Mouse (Mus musculus): ENCODE data around the gene Arhgef17. TPM values are rescaled to one million over a fixed set of nuclear protein-coding genes. Genes with fewer than 3 reads are reported as not detected.
A peak's percentile ranks its signal among the peaks of the same experiment; 100 is the strongest.
"Not testable (repeated sequence)": the region's sequence is repeated elsewhere in the genome, so short reads cannot be mapped to it uniquely, and the experiment has no call there.

The Arhgef17 gene
- polyA plus RNA-seq, 1 experiment from 2014 or later: 8.3 TPM

DNA sequence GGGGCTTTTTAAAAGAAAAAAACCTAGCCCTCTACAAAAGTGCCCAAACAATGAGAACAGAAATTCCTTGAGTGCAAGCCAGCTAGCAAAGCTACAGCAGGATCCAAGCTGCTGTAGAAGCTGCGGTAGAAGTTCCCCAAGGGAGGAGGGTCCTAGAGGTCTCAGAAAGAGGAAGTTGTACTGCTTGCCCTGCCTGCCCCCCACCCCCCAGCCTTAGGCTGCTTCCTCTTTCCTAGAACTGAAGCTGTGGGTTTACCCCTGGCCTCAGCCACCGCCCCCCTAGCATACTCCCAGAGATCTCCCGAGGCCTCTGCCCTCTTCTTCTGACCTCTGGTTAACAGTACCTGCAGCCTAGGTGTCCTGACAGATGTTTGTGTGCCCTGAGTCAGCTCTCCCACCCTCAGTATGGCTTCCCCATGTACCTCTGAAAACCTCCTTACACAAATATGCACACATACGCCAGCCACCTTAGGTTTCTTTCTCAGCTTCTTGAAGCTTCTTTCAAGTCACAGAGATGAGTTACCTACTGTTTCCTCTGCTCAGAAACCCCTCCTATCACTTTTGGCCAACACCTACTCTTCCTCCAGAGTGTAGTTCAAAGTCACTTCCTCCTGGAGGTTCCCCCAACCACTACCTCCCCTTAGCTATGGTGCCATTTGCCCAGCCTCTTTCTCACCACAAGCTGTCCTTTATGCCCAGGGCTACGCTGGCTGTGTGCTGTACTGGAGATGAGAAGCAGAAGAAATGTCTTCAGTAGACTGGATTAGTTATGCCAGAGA, 75.9 kb downstream of the Arhgef17 start:
- Histone ChIP-seq H3K36me3 (no peaks in the 10 kb centered on the region), H3K4me3 (replicated peaks) (no peak overlapping the region), H3K4me1 (replicated peaks) (peaks cover 68% of the 10 kb centered on the region), H3K27ac (0 out of 2 replicates have a peak overlapping the region, but pooled peaks have one; percentile 17), H3K4me2 (no peak overlapping the region; the same call in 1 of the 2 replicates), H3K9ac (replicated peaks) (0 out of 2 replicates have a peak overlapping the region, but pooled peaks have one; percentile 18), H3K9me3 (no peaks in the 10 kb centered on the region), H3K27me3 (no peaks in the 10 kb centered on the region)
- no peak for ATAC-seq (ENCODE audit: insufficient number of reproducible peaks, insufficient read depth, low FRiP score, low TSS enrichment, low read depth)
- WGBS: 63% methylated on average over 5 of the region's 5 CpGs

- Histone ChIP-seq H3K27me3 (no peaks in the 10 kb centered on the region), H3K27ac (0 out of 2 replicates have a peak overlapping the region, but pooled peaks have one; percentile 17), H3K36me3 (no peaks in the 10 kb centered on the region), H3K9me3 (no peaks in the 10 kb centered on the region), H3K4me2 (no peak overlapping the region), H3K4me3 (replicated peaks) (no peak overlapping the region), H3K9ac (replicated peaks) (0 out of 2 replicates have a peak overlapping the region, but pooled peaks have one; percentile 18), H3K4me1 (replicated peaks) (peaks cover 64% of the 10 kb centered on the region)
- 58% methylated on average over 4 of the region's 4 CpGs for WGBS
- no peak for ATAC-seq (ENCODE audit: insufficient number of reproducible peaks, insufficient read depth, low FRiP score, low TSS enrichment, low read depth)
Measured at GRCm38 (mm10) chr7:100855300-100855699, 76.6 kb downstream of the Arhgef17 start.

- Histone ChIP-seq H3K27me3 (no peaks in the 10 kb centered on the region), H3K4me3 (replicated peaks) (no peak overlapping the region), H3K9ac (replicated peaks) (no peak overlapping the region), H3K9me3 (no peaks in the 10 kb centered on the region), H3K27ac (peak overlapping the region; percentile 31; the same call in 1 of the 2 replicates), H3K4me1 (replicated peaks) (peaks cover 60% of the 10 kb centered on the region), H3K36me3 (0 out of 2 replicates have a peak, but pooled peaks cover 2% of the 10 kb centered on the region), H3K4me2 (no peak overlapping the region)
- ATAC-seq (ENCODE audit: insufficient number of reproducible peaks, insufficient read depth, low FRiP score, low TSS enrichment, low read depth): no peak
- WGBS: 49% methylated on average over 5 of the region's 5 CpGs
Measured at GRCm38 (mm10) chr7:100854861-100855260, 77.0 kb downstream of the Arhgef17 start.

- peak overlapping the region; percentile 31; the same call in 1 of the 2 replicates for H3K27ac ChIP-seq
Measured at GRCm38 (mm10) chr7:100854137-100854814, 77.6 kb downstream of the Arhgef17 start.

GRCm38 (mm10) chr7:100853396-100853795, 78.5 kb downstream of the Arhgef17 start:
- Histone ChIP-seq H3K4me2 (no peak overlapping the region), H3K27me3 (no peaks in the 10 kb centered on the region), H3K36me3 (0 out of 2 replicates have a peak, but pooled peaks cover 6% of the 10 kb centered on the region), H3K4me1 (replicated peaks) (peaks cover 55% of the 10 kb centered on the region), H3K27ac (0 out of 2 replicates have a peak overlapping the region, but pooled peaks have one; percentile 31), H3K4me3 (replicated peaks) (no peak overlapping the region), H3K9me3 (no peaks in the 10 kb centered on the region), H3K9ac (replicated peaks) (no peak overlapping the region)
- no peak for ATAC-seq (ENCODE audit: insufficient number of reproducible peaks, insufficient read depth, low FRiP score, low TSS enrichment, low read depth)
- WGBS: 55% methylated on average over 3 of the region's 3 CpGs

More at GRCm38 (mm10) chr7:100854137-100854814, 77.6 kb downstream of the Arhgef17 start:
- 26% methylated on average over 6 of the region's 6 CpGs for WGBS
- Histone ChIP-seq H3K4me2 (no peak overlapping the region), H3K27me3 (no peaks in the 10 kb centered on the region), H3K36me3 (0 out of 2 replicates have a peak, but pooled peaks cover 6% of the 10 kb centered on the region), H3K4me1 (replicated peaks) (peaks cover 57% of the 10 kb centered on the region), H3K4me3 (replicated peaks) (no peak overlapping the region), H3K9ac (replicated peaks) (no peak overlapping the region), H3K9me3 (no peaks in the 10 kb centered on the region)
- ATAC-seq (ENCODE audit: insufficient number of reproducible peaks, insufficient read depth, low FRiP score, low TSS enrichment, low read depth): no peak

DNA sequence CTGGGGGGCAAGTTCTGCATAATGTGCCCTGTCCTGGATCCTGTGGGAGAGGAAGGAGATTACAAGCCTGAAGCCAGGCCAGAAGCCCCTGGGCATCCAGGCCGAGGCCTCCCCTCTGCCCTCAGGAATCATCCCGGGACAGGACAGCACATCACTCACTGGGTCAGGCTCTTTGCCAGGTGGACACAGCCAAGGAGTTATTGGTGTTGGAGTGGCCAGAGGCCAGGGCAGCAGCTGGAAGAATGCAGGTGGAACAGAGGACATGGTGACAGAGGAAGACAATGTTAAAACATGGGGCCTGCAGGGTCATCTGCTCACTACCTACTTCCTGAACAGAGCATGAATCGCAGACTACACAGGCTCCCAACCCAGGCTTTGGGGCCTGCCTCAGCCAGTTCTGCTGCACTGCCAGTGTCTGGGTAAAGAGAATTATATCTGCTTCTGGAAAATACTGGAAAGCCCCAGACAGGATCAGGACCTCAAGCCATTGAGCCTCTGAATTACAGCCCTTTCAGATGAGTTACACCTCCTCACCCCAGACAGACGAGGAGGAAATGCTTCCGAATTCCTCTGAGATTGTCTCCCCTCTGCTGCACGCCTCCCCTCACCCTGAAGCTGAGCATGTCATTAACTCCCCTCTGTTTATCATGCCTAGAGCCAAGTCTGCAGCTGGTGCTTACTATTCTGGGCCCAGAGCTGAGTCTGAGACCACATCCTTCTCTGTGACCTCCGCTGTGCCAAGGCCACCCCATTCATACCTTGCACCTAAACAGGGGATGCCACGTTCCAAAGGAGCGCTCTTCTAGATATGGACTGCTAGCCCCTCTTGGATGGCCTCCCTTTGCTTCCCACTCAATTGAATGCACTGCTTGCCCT, 80.2 kb downstream of the Arhgef17 start:
- 76% methylated on average over 9 of the region's 9 CpGs for WGBS
- Histone ChIP-seq H3K27me3 (no peaks in the 10 kb centered on the region), H3K4me2 (no peak overlapping the region), H3K27ac (no peak overlapping the region), H3K36me3 (peaks cover 10% of the 10 kb centered on the region; the same call in 1 of the 2 replicates), H3K9me3 (no peaks in the 10 kb centered on the region), H3K4me1 (replicated peaks) (peaks cover 42% of the 10 kb centered on the region), H3K4me3 (replicated peaks) (no peak overlapping the region), H3K9ac (replicated peaks) (0 out of 2 replicates have a peak overlapping the region, but pooled peaks have one; percentile 27)
- no peak for ATAC-seq (ENCODE audit: insufficient number of reproducible peaks, insufficient read depth, low FRiP score, low TSS enrichment, low read depth)

DNA sequence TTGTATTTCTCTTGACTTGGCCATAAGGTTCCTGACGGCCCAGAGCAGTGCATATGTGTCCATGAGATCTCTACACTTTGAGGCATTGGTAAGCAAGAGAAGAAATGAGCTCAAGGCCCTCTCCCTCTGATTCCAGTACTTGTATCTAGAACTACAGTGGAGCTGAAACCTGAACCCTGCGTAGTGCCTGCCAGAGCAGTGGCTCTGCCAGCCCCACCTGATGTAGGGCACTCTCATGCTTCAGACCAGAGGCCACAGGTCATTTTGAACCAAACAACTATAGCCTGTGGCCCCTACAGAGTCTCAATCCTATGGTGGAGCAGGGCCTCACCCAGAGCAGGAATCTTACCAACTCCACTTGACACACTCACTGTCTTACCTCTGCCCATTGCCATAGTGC, 82.4 kb downstream of the Arhgef17 start:
- WGBS: 87% methylated on average over 2 of the region's 2 CpGs
- H3K4me1 ChIP-seq (replicated peaks): peaks cover 44% of the 10 kb centered on the region

DNA sequence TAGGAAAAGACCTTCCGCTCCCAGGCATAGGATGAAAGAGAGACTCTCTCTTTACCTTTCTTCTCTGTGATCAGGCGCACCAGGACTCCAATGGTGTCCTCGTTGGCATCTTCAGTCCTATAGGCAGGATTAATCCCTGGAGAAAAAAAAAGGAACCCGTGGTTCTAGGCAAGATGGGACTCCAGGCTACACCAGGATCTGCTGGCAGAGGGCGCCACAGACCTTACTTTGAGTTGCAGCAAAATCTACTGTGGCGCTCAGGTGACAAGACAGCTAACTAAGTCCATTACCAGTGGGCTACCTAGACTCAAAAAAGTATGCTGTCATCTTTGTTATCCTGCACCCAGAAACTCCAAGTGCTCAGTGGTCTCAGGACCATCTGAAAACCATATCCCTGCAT, 83.2 kb downstream of the Arhgef17 start:
- 31% methylated on average over 6 of the region's 6 CpGs for WGBS
- Histone ChIP-seq H3K9ac (replicated peaks) (no peak overlapping the region), H3K4me1 (replicated peaks) (peaks cover 37% of the 10 kb centered on the region), H3K9me3 (no peaks in the 10 kb centered on the region), H3K4me3 (replicated peaks) (no peak overlapping the region), H3K27ac (no peak overlapping the region), H3K36me3 (peaks cover 10% of the 10 kb centered on the region; the same call in 1 of the 2 replicates), H3K4me2 (no peak overlapping the region), H3K27me3 (no peaks in the 10 kb centered on the region)
- no peak for ATAC-seq (ENCODE audit: insufficient number of reproducible peaks, insufficient read depth, low FRiP score, low TSS enrichment, low read depth)

More for the DNA sequence above, 82.4 kb downstream of the Arhgef17 start:
- Histone ChIP-seq H3K27ac (no peak overlapping the region), H3K27me3 (no peaks in the 10 kb centered on the region), H3K36me3 (peaks cover 10% of the 10 kb centered on the region; the same call in 1 of the 2 replicates), H3K4me2 (no peak overlapping the region), H3K9me3 (no peaks in the 10 kb centered on the region), H3K9ac (replicated peaks) (no peak overlapping the region), H3K4me3 (replicated peaks) (no peak overlapping the region)
- ATAC-seq (ENCODE audit: insufficient number of reproducible peaks, insufficient read depth, low FRiP score, low TSS enrichment, low read depth): no peak

DNA sequence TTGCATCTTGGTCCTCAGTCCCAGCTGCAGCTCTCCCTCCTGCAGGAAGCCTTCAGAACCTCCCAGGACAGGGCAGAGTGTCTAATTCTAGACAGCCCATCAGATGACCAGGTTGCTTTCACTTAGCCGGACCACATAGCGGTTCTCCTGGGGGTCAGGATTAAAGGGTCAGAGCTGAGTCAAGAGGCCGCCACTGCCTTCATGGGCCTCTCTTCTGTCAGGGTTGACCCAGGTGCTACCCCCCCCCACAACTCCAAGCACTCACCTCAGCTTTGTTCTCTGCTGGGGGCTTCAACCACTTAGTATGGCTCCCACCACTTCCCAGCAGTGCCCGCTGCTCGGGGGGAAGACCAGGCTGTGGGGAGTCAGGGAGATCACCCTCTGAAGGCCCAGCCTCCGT, 84.8 kb downstream of the Arhgef17 start:
- Histone ChIP-seq H3K4me3 (replicated peaks) (no peak overlapping the region), H3K9me3 (no peaks in the 10 kb centered on the region), H3K4me1 (replicated peaks) (peaks cover 30% of the 10 kb centered on the region), H3K9ac (replicated peaks) (no peak overlapping the region), H3K36me3 (peaks cover 12% of the 10 kb centered on the region; the same call in 1 of the 2 replicates), H3K27ac (no peak overlapping the region), H3K27me3 (no peaks in the 10 kb centered on the region), H3K4me2 (no peak overlapping the region)
- no peak for ATAC-seq (ENCODE audit: insufficient number of reproducible peaks, insufficient read depth, low FRiP score, low TSS enrichment, low read depth)
- WGBS: 84% methylated on average over 6 of the region's 6 CpGs

- not testable (repeated sequence) for H3K4me3 ChIP-seq (replicated peaks); H3K4me2 ChIP-seq; ATAC-seq (ENCODE audit: insufficient number of reproducible peaks, insufficient read depth, low FRiP score, low TSS enrichment, low read depth); H3K9me3 ChIP-seq; H3K27me3 ChIP-seq; H3K9ac ChIP-seq (replicated peaks)
- Histone ChIP-seq H3K4me1 (replicated peaks) (peaks cover 24% of the 10 kb centered on the region), H3K27ac (peak overlapping the region; percentile 62), H3K36me3 (peaks cover 17% of the 10 kb centered on the region; the same call in 1 of the 2 replicates)
- WGBS: 26% methylated on average over 7 of the region's 7 CpGs
Measured at GRCm38 (mm10) chr7:100846033-100846432, 85.9 kb downstream of the Arhgef17 start.

Measured in limb, embryonic 12.5 days (tissue).